Mouse (Mus musculus) lung, postnatal 14 days (tissue): ENCODE measurements around the gene Ogfod2.

Experiments
- DNase-seq: peaks from one replicate; pipeline ENCODE4 v3.0.0; 2021

Gene Ogfod2

GRCm38 (mm10) chr5:124111742-124112497 is at the start of gene Ogfod2:
Gene Ogfod2, plus strand, starts transcription at chr5:124112297.
- DNase-seq = peak; percentile 96

GRCm38 (mm10) chr5:124069657-124070056 is 42.4 kb upstream of the Ogfod2 start:
- DNase-seq = no peak

- DNase-seq = no peak
These were observed 38.4 kb upstream of the Ogfod2 start for GRCm38 (mm10) chr5:124073682-124074081.

GRCm38 (mm10) chr5:124074845-124075307 is 37.2 kb upstream of the Ogfod2 start:
- no peak for DNase-seq

- DNase-seq = no peak
These were observed 36.4 kb upstream of the Ogfod2 start for GRCm38 (mm10) chr5:124075716-124076115.

- no peak for DNase-seq
These were observed 35.5 kb upstream of the Ogfod2 start for GRCm38 (mm10) chr5:124076559-124076958.

GRCm38 (mm10) chr5:124077241-124077640 is 34.9 kb upstream of the Ogfod2 start:
- no peak for DNase-seq

- DNase-seq = no peak
These were observed 34.1 kb upstream of the Ogfod2 start for GRCm38 (mm10) chr5:124077856-124078460.

GRCm38 (mm10) chr5:124078794-124079416 is 33.2 kb upstream of the Ogfod2 start:
- DNase-seq = no peak

GRCm38 (mm10) chr5:124079880-124080279 is 32.2 kb upstream of the Ogfod2 start:
- DNase-seq = no peak

GRCm38 (mm10) chr5:124082447-124082846 is 29.6 kb upstream of the Ogfod2 start:
- DNase-seq = no peak

GRCm38 (mm10) chr5:124082941-124083688 is 29.0 kb upstream of the Ogfod2 start:
- DNase-seq = no peak

- DNase-seq = no peak
These were observed 28.1 kb upstream of the Ogfod2 start for GRCm38 (mm10) chr5:124083850-124084587.

- DNase-seq = peak; percentile 92
These were observed 27.4 kb upstream of the Ogfod2 start for GRCm38 (mm10) chr5:124084588-124085173.

- DNase-seq = no peak
These were observed 26.6 kb upstream of the Ogfod2 start for GRCm38 (mm10) chr5:124085513-124085912.

GRCm38 (mm10) chr5:124086876-124087275 is 25.2 kb upstream of the Ogfod2 start:
- DNase-seq = no peak

- DNase-seq = no peak
These were observed 22.2 kb upstream of the Ogfod2 start for GRCm38 (mm10) chr5:124089868-124090267.

GRCm38 (mm10) chr5:124091951-124092406 is 20.1 kb upstream of the Ogfod2 start:
- DNase-seq = no peak

- peak; percentile 65 for DNase-seq
These were observed 18.8 kb upstream of the Ogfod2 start for GRCm38 (mm10) chr5:124093120-124093794.

- no peak for DNase-seq
These were observed 18.1 kb upstream of the Ogfod2 start for GRCm38 (mm10) chr5:124093852-124094604.
